Mouse (Mus musculus) heart, embryonic 14.5 days (tissue): ENCODE results near the gene Olfr767. TPM values are rescaled to one million over a fixed set of nuclear protein-coding genes. Genes with fewer than 3 reads are reported as not detected.
"Not testable (repeated sequence)": the region's sequence is repeated elsewhere in the genome, so short reads cannot be mapped to it uniquely, and the experiment has no call there.

ENCODE experiments used
- ATAC-seq: fragments of 200-750 bp; cut with Nextera tagmentation; 2 replicates; pipeline ENCODE4 v1.8.0; 2017; ENCODE audit warnings: low read depth, moderate TSS enrichment; ENCODE audit not compliant: insufficient number of reproducible peaks, insufficient read depth, low FRiP score
- H3K27ac ChIP-seq, 2 experiments: fragments of 200-500 bp in 1 of 2; fragments of 300-500 bp in 1 of 2; sonication (generic) in 1 of 2; replicated peaks in 1 of 2; 2 replicates each; pipeline ENCODE4 v1.5.1; 2012 to 2014; ENCODE audit warnings: low read depth in 2 of 2, low read length in 2 of 2, control low read depth in 1 of 2, mild to moderate bottlenecking in 1 of 2, mixed read lengths in 1 of 2; ENCODE audit not compliant: control insufficient read depth in 1 of 2, insufficient read depth in 1 of 2
- H3K27me3 ChIP-seq: fragments of 300-500 bp; sonication (generic); 2 replicates; pipeline ENCODE4 v1.6.1; 2014; ENCODE audit warnings: mild to moderate bottlenecking, low read length, control low read depth; ENCODE audit not compliant: control insufficient read depth, insufficient read depth
- H3K36me3 ChIP-seq: fragments of 300-500 bp; sonication (generic); 2 replicates; pipeline ENCODE4 v1.6.1; 2014; ENCODE audit warnings: mild to moderate bottlenecking, control low read depth, low read length, mixed read lengths; ENCODE audit not compliant: control insufficient read depth, insufficient read depth
- H3K4me1 ChIP-seq, 2 experiments: fragments of 200-500 bp in 1 of 2; fragments of 300-500 bp in 1 of 2; sonication (generic) in 1 of 2; 2 replicates each; pipeline ENCODE4 v1.6.1; 2012 to 2014; ENCODE audit warnings: low read length in 2 of 2, control low read depth in 1 of 2, mixed read lengths in 1 of 2; ENCODE audit not compliant: control insufficient read depth in 2 of 2, insufficient read depth in 2 of 2
- H3K4me2 ChIP-seq: fragments of 300-500 bp; sonication (generic); 2 replicates; pipeline ENCODE4 v1.6.1; 2014; ENCODE audit warnings: mild to moderate bottlenecking, low read length
- H3K4me3 ChIP-seq, 2 experiments: fragments of 200-500 bp in 1 of 2; fragments of 300-500 bp in 1 of 2; sonication (generic) in 1 of 2; 2 replicates each; pipeline ENCODE4 v1.5.1; 2012 to 2014; ENCODE audit warnings: low read length in 2 of 2, mild to moderate bottlenecking in 2 of 2, control low read depth in 1 of 2, low read depth in 1 of 2, moderate library complexity in 1 of 2; ENCODE audit not compliant: control insufficient read depth in 1 of 2, insufficient read depth in 1 of 2
- H3K9ac ChIP-seq: fragments of 300-500 bp; sonication (generic); 2 replicates; pipeline ENCODE4 v1.6.1; 2014; ENCODE audit warnings: mild to moderate bottlenecking, low read length
- H3K9me3 ChIP-seq: fragments of 300-500 bp; sonication (generic); 2 replicates; pipeline ENCODE4 v1.6.1; 2016; ENCODE audit warnings: low read length, control low read depth; ENCODE audit not compliant: control insufficient read depth
- whole genome bisulfite sequencing: fragments of 180-500 bp; shearing (Covaris S2); extraction: QIAGEN DNeasy Blood & Tissue Kit; methylation state at CpG from one replicate; pipeline ENCODE4 v1.1.7; 2014; 5-methylcytosine and 5-hydroxymethylcytosine counted together
- polyA plus RNA-seq: library from polyadenylated mRNA; unstranded; fragments of >200 nt; fragmentation: Nextera tagmentation; extraction: Ambion mirVana; gene quantifications from 2 replicates; pipeline ENCODE4 v1.2.1, GENCODE M21; 2014

Olfr767 gene
- polyA plus RNA-seq: not detected in 2 replicates

DNA sequence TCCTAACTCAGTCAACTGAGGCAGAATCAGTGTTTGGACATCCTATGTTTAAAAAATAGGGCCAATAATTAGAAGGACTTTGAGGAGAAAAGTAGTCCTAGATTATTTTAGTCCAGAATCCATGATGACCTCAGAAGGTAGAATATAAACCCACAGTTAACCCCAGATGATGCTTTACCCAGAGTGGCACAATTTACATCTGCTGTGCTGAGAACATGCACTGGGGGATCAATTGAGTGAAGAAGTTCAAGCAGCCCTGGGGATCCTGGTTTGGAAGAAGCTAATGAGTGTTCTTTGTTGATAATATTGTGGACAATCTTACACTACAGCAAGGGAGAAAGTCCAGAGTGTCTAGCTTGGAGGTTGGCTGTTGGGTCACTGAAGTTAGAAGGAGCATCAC is at the start of gene Olfr767:
TSS of gene Olfr767 (minus strand) at position 101 of the 400 bp plus-strand sequence.
- H3K4me3 ChIP-seq, H3K36me3 ChIP-seq, H3K9ac ChIP-seq, ATAC-seq, H3K9me3 ChIP-seq, H3K27me3 ChIP-seq, H3K4me2 ChIP-seq, H3K27ac ChIP-seq, H3K4me1 ChIP-seq: not testable (repeated sequence)

DNA sequence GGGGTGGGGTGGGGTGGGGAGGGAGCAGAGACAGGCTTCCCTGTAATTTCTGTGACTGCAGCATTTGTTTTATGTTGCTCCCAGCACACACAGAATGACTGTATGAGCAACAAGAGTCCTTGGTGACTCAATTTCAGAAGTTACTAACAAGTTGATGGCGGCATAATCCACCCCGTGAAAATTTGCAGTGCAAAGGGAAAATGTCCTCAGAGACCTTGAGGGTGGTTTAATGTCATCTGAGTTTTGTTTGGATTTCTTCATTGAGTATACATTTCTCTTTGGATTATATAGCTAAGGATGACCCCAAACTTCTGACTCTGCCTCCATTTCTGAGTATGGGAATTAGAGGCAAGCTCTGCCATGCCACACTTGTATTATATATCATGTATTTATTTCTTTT is 35.1 kb upstream of the Olfr767 start, which contains the start of gene Olfr769:
TSS of gene Olfr769 (minus strand) at position 101 of the 400 bp plus-strand sequence.
- H3K27ac ChIP-seq: no peak within 1 kb of the TSS
- no peak for ATAC-seq
- no peak within 1 kb of the TSS for H3K4me2 ChIP-seq
- H3K9ac ChIP-seq: no peak within 1 kb of the TSS
- peaks cover 5% of the 10 kb centered on the region; the same call in 1 of the 2 replicates for H3K9me3 ChIP-seq
- no peak within 1 kb of the TSS for H3K4me3 ChIP-seq
- no peaks in the 10 kb centered on the region for H3K4me1 ChIP-seq
- H3K36me3 ChIP-seq: no peaks in the 10 kb centered on the region
- no peaks in the 10 kb centered on the region for H3K27me3 ChIP-seq
- WGBS: 67% methylated on average over 2 of the region's 2 CpGs

DNA sequence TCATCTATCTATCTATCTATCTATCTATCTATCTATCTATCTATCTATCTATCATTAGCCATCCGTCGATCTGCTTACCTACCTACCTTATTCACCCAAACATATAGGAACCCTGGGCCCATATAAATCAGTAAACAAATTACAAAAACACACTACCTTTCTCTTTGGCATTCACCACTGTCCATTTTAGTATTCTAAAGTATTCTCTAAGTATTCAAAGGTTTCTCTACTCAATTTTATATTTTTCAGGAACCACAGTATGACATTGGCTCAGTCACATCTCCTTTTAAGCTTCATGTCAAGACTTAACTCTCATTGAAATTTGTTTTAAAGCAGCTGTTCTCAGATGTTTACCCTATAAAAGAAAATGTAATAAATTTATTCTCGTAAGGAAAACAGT is 32.4 kb upstream of the Olfr767 start:
- WGBS: 96% methylated on average over 3 of the region's 3 CpGs
- Histone ChIP-seq H3K27me3 (no peaks in the 10 kb centered on the region), H3K9me3 (peaks cover 9% of the 10 kb centered on the region), H3K4me2 (no peak overlapping the region), H3K36me3 (no peaks in the 10 kb centered on the region), H3K9ac (no peak overlapping the region), H3K4me1 (no peaks in the 10 kb centered on the region), H3K4me3 (no peak overlapping the region), H3K27ac (no peak overlapping the region)
- ATAC-seq: no peak

DNA sequence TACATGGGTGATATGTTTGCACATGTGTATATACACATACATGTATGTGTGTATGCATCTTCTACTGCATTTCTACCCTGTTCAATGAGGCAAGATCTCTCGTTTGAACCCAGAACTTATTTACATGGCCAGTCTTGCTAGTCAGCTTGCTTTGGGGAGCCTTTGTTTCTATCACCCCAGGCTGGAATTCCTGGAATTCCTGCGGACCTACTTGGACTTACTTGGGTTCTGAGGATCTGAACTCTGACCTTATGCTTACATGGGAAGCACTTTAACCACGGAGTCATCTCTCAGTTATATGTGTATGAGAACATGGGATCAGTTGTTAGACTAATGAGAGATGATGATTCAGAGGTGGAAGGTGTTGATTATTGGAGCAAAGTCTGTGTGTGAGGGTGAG is 18.5 kb upstream of the Olfr767 start:
- WGBS: 29% methylated on average over 3 of the region's 3 CpGs
- no peak for ATAC-seq
- no peak overlapping the region for H3K4me2 ChIP-seq
- no peaks in the 10 kb centered on the region for H3K27me3 ChIP-seq
- H3K4me3 ChIP-seq: no peak overlapping the region
- H3K36me3 ChIP-seq: no peaks in the 10 kb centered on the region
- no peak overlapping the region for H3K9ac ChIP-seq
- no peak overlapping the region for H3K27ac ChIP-seq
- no peaks in the 10 kb centered on the region for H3K4me1 ChIP-seq
- no peaks in the 10 kb centered on the region for H3K9me3 ChIP-seq

DNA sequence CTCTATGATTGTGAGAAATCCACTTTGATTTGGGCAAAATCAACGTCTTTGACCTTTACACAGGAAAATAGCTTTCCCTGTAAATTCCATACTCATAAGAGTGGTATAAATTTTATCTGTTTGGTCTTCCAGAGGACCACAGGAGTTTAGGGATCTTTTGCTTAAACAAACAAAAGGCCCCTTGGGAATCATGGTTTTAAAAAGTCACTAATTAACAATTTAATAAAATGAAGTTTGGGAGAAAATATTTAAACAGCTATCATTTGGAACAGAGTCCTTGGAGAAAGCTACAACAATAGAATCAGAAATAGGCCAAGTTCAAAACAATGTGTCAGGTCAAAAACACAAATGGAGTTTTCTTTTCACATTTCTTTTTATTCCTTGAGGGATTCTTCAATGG is 16.6 kb upstream of the Olfr767 start, which contains the start of gene Olfr768:
TSS of gene Olfr768 (minus strand) at position 101 of the 400 bp plus-strand sequence.
- 65% methylated on average over 1 of the region's 1 CpGs for WGBS
- no peaks in the 10 kb centered on the region for H3K4me1 ChIP-seq
- no peak for ATAC-seq

DNA sequence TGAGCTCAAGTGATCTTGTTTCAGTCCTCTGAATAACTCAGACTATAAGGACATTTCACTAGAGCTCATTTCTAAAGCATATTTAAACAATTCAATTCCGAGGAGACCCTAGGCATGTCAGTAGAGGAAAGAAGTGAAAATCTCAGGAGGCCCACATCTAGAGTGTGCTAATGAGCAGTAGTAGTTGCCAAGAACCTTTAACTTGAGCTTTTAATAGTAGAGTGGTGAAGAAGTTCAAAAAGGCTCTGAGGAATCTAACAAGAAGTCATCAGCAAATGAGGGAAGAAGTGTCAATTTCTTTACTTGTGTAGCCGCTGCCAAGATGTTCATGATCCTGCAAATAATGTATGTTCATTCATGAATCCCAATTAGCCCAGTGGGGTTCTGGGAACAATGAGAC is 13.8 kb downstream of the Olfr767 start, which contains the start of gene Olfr766-ps1:
TSS of gene Olfr766-ps1 (minus strand) at position 101 of the 400 bp plus-strand sequence.
- Histone ChIP-seq H3K27ac (no peak within 1 kb of the TSS), H3K4me2 (no peak within 1 kb of the TSS), H3K9ac (no peak within 1 kb of the TSS), H3K4me3 (no peak within 1 kb of the TSS), H3K36me3 (no peaks in the 10 kb centered on the region), H3K27me3 (no peaks in the 10 kb centered on the region), H3K4me1 (no peaks in the 10 kb centered on the region), H3K9me3 (no peaks in the 10 kb centered on the region)
- ATAC-seq: no peak
- WGBS: 73% methylated on average over 2 of the region's 2 CpGs

More for the DNA sequence above, 16.6 kb upstream of the Olfr767 start, which contains the start of gene Olfr768:
- Histone ChIP-seq H3K27ac (no peak within 1 kb of the TSS), H3K27me3 (no peaks in the 10 kb centered on the region), H3K9ac (no peak within 1 kb of the TSS), H3K4me3 (no peak within 1 kb of the TSS), H3K9me3 (no peaks in the 10 kb centered on the region), H3K36me3 (no peaks in the 10 kb centered on the region), H3K4me2 (no peak within 1 kb of the TSS)

DNA sequence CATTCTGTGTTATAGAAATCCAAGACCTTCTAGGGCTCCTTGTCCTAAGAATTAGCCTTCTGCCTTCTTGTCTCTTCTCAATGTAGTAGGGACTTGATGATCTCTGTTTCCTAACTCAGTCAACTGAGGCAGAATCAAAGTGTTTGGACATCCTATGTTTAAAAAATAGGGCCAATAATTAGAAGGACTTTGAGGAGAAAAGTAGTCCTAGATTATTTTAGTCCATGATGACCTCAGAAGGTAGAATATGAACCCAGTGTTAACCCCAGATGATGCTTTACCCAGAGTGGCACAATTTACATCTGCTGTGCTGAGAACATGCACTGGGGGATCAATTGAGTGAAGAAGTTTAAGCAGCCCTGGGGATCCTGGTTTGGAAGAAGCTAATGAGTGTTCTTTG is 32.8 kb downstream of the Olfr767 start, which contains the start of gene Olfr765:
TSS of gene Olfr765 (minus strand) at position 101 of the 400 bp plus-strand sequence.
- not testable (repeated sequence) for H3K27ac ChIP-seq, H3K36me3 ChIP-seq, H3K27me3 ChIP-seq, ATAC-seq, H3K4me2 ChIP-seq, H3K9me3 ChIP-seq, H3K4me3 ChIP-seq, H3K9ac ChIP-seq, H3K4me1 ChIP-seq

DNA sequence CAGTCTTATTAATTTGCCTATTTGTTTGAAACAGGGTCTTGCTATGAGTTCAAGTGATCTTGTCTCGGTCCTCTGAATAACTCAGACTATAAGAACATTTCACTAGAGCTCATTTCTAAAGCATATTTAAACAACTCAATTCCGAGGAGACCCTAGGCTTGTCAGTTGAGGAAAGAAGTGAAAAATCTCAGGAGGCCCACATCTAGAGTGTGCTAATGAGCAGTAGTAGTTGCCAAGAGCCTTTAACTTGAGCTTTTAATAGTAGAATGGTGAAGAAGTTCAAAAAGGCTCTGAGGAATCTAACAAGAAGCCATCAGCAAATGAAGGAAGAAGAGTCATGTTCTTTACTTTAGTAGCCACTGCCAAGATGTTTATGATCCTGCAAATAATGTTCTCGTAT is 42.9 kb downstream of the Olfr767 start, which contains the start of gene Olfr764-ps1:
TSS of gene Olfr764-ps1 (minus strand) at position 101 of the 400 bp plus-strand sequence.
- WGBS: 65% methylated on average over 3 of the region's 3 CpGs
- Histone ChIP-seq H3K36me3 (no peaks in the 10 kb centered on the region), H3K27me3 (no peaks in the 10 kb centered on the region), H3K4me2 (no peak within 1 kb of the TSS), H3K9me3 (no peaks in the 10 kb centered on the region), H3K4me1 (no peaks in the 10 kb centered on the region), H3K27ac (no peak within 1 kb of the TSS), H3K4me3 (no peak within 1 kb of the TSS), H3K9ac (no peak within 1 kb of the TSS)
- no peak for ATAC-seq
